Mouse (Mus musculus) heart, embryonic 16.5 days (tissue): ENCODE measurements around the gene Bach2. TPM values are rescaled to one million over a fixed set of nuclear protein-coding genes. Genes with fewer than 3 reads are reported as not detected.

ENCODE experiments used
- ATAC-seq: fragments of 200-750 bp; cut with Nextera tagmentation; replicated peaks from 2 replicates; pipeline ENCODE4 v1.8.0; 2017; ENCODE audit warnings: moderate number of reproducible peaks; ENCODE audit not compliant: insufficient read depth, low FRiP score; ENCODE audit errors: extremely low read depth
- H3K27ac ChIP-seq: fragments of 300-500 bp; sonication (generic); 2 replicates; pipeline ENCODE4 v1.5.1; 2014; ENCODE audit warnings: mild to moderate bottlenecking, low read length, control low read depth, moderate library complexity
- H3K27me3 ChIP-seq: fragments of 300-500 bp; sonication (generic); 2 replicates; pipeline ENCODE4 v1.6.1; 2014; ENCODE audit warnings: low read length, mixed read lengths; ENCODE audit not compliant: control insufficient read depth, insufficient read depth
- H3K36me3 ChIP-seq: fragments of 300-500 bp; sonication (generic); 2 replicates; pipeline ENCODE4 v1.6.1; 2014; ENCODE audit not compliant: control insufficient read depth, insufficient read depth
- H3K4me1 ChIP-seq: fragments of 300-500 bp; sonication (generic); 2 replicates; pipeline ENCODE4 v1.6.1; 2014; ENCODE audit warnings: low read length, mixed read lengths; ENCODE audit not compliant: control insufficient read depth, insufficient read depth
- H3K4me2 ChIP-seq: fragments of 300-500 bp; sonication (generic); 2 replicates; pipeline ENCODE4 v1.6.1; 2014; ENCODE audit warnings: low read depth, mild to moderate bottlenecking, control low read depth, low read length
- H3K4me3 ChIP-seq: fragments of 300-500 bp; sonication (generic); 2 replicates; pipeline ENCODE4 v1.5.1; 2014; ENCODE audit warnings: mild to moderate bottlenecking, control low read depth, low read length
- H3K9ac ChIP-seq: fragments of 300-500 bp; sonication (generic); 2 replicates; pipeline ENCODE4 v1.6.1; 2014; ENCODE audit warnings: low read length, control low read depth
- H3K9me3 ChIP-seq: fragments of 300-500 bp; sonication (generic); replicated peaks from 2 replicates; pipeline ENCODE4 v1.6.1; 2016; ENCODE audit warnings: low read length; ENCODE audit not compliant: control insufficient read depth
- WGBS: fragments of 180-500 bp; shearing (Covaris S2); extraction: QIAGEN DNeasy Blood & Tissue Kit; methylation state at CpG from one replicate; pipeline ENCODE4 v1.1.7; 2014; 5-methylcytosine and 5-hydroxymethylcytosine counted together
- polyA plus RNA-seq: library from polyadenylated mRNA; unstranded; fragments of >200 nt; fragmentation: Nextera tagmentation; extraction: Ambion mirVana; gene quantifications from 2 replicates; pipeline ENCODE4 v1.2.1, GENCODE M21; 2015

The Bach2 gene
- polyA plus RNA-seq, 1 experiment from 2014 or later, result 5.0 TPM

GRCm38 (mm10) chr4:32394850-32395249 is 156.2 kb downstream of the Bach2 start:
- 72% methylated on average over 2 of the region's 2 CpGs for WGBS
- no peak for ATAC-seq
- Histone ChIP-seq H3K27me3 (no peaks in the 10 kb centered on the region), H3K4me3 (no peak overlapping the region), H3K27ac (no peak overlapping the region), H3K4me1 (peaks cover 12% of the 10 kb centered on the region), H3K9me3 (no peaks in the 10 kb centered on the region), H3K4me2 (no peak overlapping the region), H3K36me3 (no peaks in the 10 kb centered on the region), H3K9ac (no peak overlapping the region)

DNA sequence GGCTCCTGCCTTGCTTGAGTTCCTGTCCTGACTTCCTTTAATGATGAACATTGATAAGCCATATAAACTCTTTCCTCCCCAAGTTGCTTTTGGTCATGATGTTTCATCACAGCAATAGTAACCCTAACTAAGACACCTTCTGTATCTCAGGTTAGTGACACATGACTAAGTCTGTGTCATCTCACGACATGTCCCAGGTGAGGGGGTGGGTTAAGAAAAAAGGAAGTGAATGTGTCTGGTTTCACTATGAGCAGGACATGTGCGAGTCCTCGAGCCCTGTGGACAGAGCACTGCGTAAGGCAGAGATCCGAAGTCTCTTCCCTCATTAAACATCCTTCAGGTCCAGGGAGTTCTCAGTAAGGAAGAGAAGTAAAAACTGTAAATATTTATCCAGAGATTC is 162.9 kb downstream of the Bach2 start:
- H3K9me3 ChIP-seq, result no peaks in the 10 kb centered on the region
- 89% methylated on average over 5 of the region's 5 CpGs for WGBS
- H3K4me3 ChIP-seq, result no peak overlapping the region
- H3K4me1 ChIP-seq, result peaks cover 17% of the 10 kb centered on the region
- no peak overlapping the region for H3K27ac ChIP-seq
- H3K36me3 ChIP-seq, result no peaks in the 10 kb centered on the region
- H3K4me2 ChIP-seq, result no peak overlapping the region
- H3K27me3 ChIP-seq, result no peaks in the 10 kb centered on the region
- no peak overlapping the region for H3K9ac ChIP-seq
- ATAC-seq, result no peak

GRCm38 (mm10) chr4:32403506-32403905 is 164.9 kb downstream of the Bach2 start:
- WGBS, result 84% methylated on average over 5 of the region's 5 CpGs
- no peak for ATAC-seq

DNA sequence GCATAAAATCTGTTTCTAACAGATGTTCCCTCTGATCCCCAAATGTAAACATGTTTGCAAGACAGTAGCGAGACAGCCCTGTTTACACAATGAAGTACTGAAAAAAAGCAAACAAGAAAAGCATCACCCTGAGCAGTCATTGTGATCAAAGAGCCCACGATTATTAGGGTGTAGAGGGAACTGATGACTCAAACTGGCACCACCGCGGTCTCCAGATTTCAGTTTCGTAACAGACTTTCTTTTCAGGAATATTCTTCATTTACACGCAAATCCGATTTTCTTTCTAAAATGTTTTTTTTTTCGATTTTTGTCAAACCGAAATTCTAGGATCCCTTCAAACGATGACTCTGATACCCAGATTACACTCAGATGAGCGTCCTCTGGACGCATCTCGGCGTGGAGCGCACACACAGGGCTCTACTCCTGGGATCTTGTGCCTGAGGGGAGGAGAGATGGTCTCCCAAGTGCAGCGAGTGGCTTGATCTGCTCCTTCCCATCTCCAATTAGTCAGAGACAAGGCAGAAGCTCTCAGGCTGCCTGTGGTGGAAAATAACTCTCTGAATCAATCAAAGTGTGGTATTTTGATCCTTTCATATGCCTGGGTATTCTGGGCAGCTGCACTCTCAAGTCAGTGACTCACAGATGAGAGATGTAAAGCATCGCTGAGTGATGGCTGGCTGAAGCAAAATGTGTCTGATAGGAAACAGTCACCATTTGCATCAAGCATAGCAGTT is 166.7 kb downstream of the Bach2 start:
- H3K4me3 ChIP-seq, result no peak overlapping the region
- no peak overlapping the region for H3K4me2 ChIP-seq
- WGBS, result 75% methylated on average over 17 of the region's 17 CpGs
- no peaks in the 10 kb centered on the region for H3K9me3 ChIP-seq
- H3K36me3 ChIP-seq, result no peaks in the 10 kb centered on the region
- no peak for ATAC-seq
- no peaks in the 10 kb centered on the region for H3K27me3 ChIP-seq
- peaks cover 18% of the 10 kb centered on the region for H3K4me1 ChIP-seq
- H3K27ac ChIP-seq, result no peak overlapping the region
- H3K9ac ChIP-seq, result no peak overlapping the region

More at GRCm38 (mm10) chr4:32403506-32403905, 164.9 kb downstream of the Bach2 start:
- Histone ChIP-seq H3K4me1 (peaks cover 16% of the 10 kb centered on the region), H3K9me3 (no peaks in the 10 kb centered on the region), H3K4me3 (no peak overlapping the region), H3K27me3 (no peaks in the 10 kb centered on the region), H3K27ac (no peak overlapping the region), H3K36me3 (no peaks in the 10 kb centered on the region), H3K9ac (no peak overlapping the region), H3K4me2 (no peak overlapping the region)

- no peak overlapping the region for H3K9ac ChIP-seq
- no peak overlapping the region for H3K4me3 ChIP-seq
- no peak for ATAC-seq
- no peaks in the 10 kb centered on the region for H3K9me3 ChIP-seq
- H3K4me1 ChIP-seq, result peaks cover 18% of the 10 kb centered on the region
- no peak overlapping the region for H3K4me2 ChIP-seq
- 67% methylated on average over 3 of the region's 3 CpGs for WGBS
- no peaks in the 10 kb centered on the region for H3K27me3 ChIP-seq
- no peaks in the 10 kb centered on the region for H3K36me3 ChIP-seq
- no peak overlapping the region for H3K27ac ChIP-seq
These were observed 167.4 kb downstream of the Bach2 start for GRCm38 (mm10) chr4:32405985-32406384.

- no peaks in the 10 kb centered on the region for H3K27me3 ChIP-seq
- no peak for ATAC-seq
- no peak overlapping the region for H3K9ac ChIP-seq
- no peak overlapping the region for H3K4me2 ChIP-seq
- WGBS, result 95% methylated on average over 8 of the region's 8 CpGs
- H3K36me3 ChIP-seq, result no peaks in the 10 kb centered on the region
- H3K4me3 ChIP-seq, result no peak overlapping the region
- H3K27ac ChIP-seq, result no peak overlapping the region
- no peaks in the 10 kb centered on the region for H3K9me3 ChIP-seq
- peaks cover 11% of the 10 kb centered on the region for H3K4me1 ChIP-seq
These were observed 169.9 kb downstream of the Bach2 start for GRCm38 (mm10) chr4:32408535-32408934.

GRCm38 (mm10) chr4:32409116-32409880 is 170.7 kb downstream of the Bach2 start:
- no peak overlapping the region for H3K9ac ChIP-seq
- H3K4me3 ChIP-seq, result no peak overlapping the region
- H3K9me3 ChIP-seq, result no peaks in the 10 kb centered on the region
- H3K36me3 ChIP-seq, result no peaks in the 10 kb centered on the region
- no peaks in the 10 kb centered on the region for H3K27me3 ChIP-seq
- no peak overlapping the region for H3K4me2 ChIP-seq
- peak; percentile 60; the same call in 1 of the 2 replicates for ATAC-seq
- 0 out of 2 replicates have a peak overlapping the region, but pooled peaks have one; percentile 37 for H3K27ac ChIP-seq
- H3K4me1 ChIP-seq, result peaks cover 11% of the 10 kb centered on the region
- WGBS, result 62% methylated on average over 9 of the region's 9 CpGs

DNA sequence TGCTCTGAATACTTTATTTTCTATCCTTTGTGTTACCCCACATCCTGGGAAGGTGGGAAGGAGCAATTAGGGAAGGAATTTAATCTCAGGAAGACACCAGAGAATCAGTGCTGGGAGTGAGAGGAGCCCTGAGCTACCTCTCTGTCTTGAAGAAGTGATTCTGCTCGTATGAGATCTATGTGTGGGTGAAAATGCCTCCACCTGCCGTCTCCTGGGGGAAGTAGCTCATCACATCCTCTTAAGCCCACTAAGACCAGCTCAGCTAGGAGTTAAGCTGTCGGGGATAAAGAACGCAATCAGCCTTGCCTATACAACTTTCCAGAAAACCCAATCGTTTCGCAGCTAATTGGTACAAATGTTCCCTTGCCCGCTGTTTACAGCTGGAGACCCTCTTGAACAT is 174.5 kb downstream of the Bach2 start:
- WGBS, result 80% methylated on average over 7 of the region's 7 CpGs
- ATAC-seq, result no peak

DNA sequence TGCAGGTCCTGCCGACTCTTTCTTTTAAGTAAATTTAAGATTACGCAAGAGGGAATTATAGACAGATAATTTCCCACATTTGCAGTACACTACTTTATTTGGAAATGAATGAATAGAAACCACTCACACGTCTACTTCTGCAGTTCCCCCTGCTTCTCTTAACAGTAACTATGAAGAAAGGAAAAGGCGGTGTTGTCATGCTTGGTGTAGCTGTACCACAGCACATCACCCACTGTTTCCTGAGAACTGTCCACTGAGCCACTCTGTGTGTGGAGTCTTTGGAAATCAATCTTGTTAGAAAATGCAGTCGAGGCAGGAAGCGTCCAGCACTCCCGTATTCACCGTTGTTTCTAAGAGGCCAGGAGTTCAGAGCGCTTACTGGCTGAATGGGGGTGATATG is 174.9 kb downstream of the Bach2 start:
- H3K4me1 ChIP-seq, result 0 out of 2 replicates have a peak, but pooled peaks cover 2% of the 10 kb centered on the region
- no peak overlapping the region for H3K9ac ChIP-seq
- no peak overlapping the region for H3K4me3 ChIP-seq
- no peaks in the 10 kb centered on the region for H3K36me3 ChIP-seq
- no peak for ATAC-seq
- 75% methylated on average over 9 of the region's 9 CpGs for WGBS
- H3K4me2 ChIP-seq, result no peak overlapping the region
- no peaks in the 10 kb centered on the region for H3K9me3 ChIP-seq
- H3K27me3 ChIP-seq, result no peaks in the 10 kb centered on the region
- no peak overlapping the region for H3K27ac ChIP-seq

More for the DNA sequence above, 174.5 kb downstream of the Bach2 start:
- Histone ChIP-seq H3K4me2 (no peak overlapping the region), H3K4me3 (no peak overlapping the region), H3K36me3 (no peaks in the 10 kb centered on the region), H3K27me3 (no peaks in the 10 kb centered on the region), H3K9me3 (no peaks in the 10 kb centered on the region), H3K27ac (no peak overlapping the region), H3K9ac (no peak overlapping the region), H3K4me1 (0 out of 2 replicates have a peak, but pooled peaks cover 2% of the 10 kb centered on the region)
